Mouse (Mus musculus): ENCODE results near the gene Fam167b. TPM values are rescaled to one million over a fixed set of nuclear protein-coding genes. Genes with fewer than 3 reads are reported as not detected.
"Not testable (repeated sequence)": the region's sequence is repeated elsewhere in the genome, so short reads cannot be mapped to it uniquely, and the experiment has no call there.

Gene Fam167b
- polyA plus RNA-seq, 1 experiment from 2014 or later = 3.6 TPM

- Histone ChIP-seq H3K27ac (no peak overlapping the region), H3K36me3 (no peaks in the 10 kb centered on the region), H3K4me3 (no peak overlapping the region), H3K4me1 (peaks cover 9% of the 10 kb centered on the region), H3K27me3 (ENCODE audit: insufficient read depth, poor library complexity, severe bottlenecking) (peaks cover 15% of the 10 kb centered on the region; the same call in 1 of the 2 replicates), H3K9me3 (no peaks in the 10 kb centered on the region)
- 82% methylated on average over 2 of the region's 2 CpGs for WGBS
- DNase-seq (ENCODE audit: low spot score) = no peak
These were observed 29.0 kb downstream of the Fam167b start for GRCm38 (mm10) chr4:129549306-129549705.

GRCm38 (mm10) chr4:129547631-129548030, 30.7 kb downstream of the Fam167b start:
- not testable (repeated sequence) for H3K9me3 ChIP-seq

GRCm38 (mm10) chr4:129544106-129544505, 34.2 kb downstream of the Fam167b start:
- no peak overlapping the region for H3K27ac ChIP-seq
- DNase-seq (ENCODE audit: low spot score) = no peak
- peaks cover 19% of the 10 kb centered on the region for H3K36me3 ChIP-seq
- no peaks in the 10 kb centered on the region for H3K9me3 ChIP-seq
- H3K4me3 ChIP-seq = no peak overlapping the region
- WGBS = 83% methylated on average over 4 of the region's 4 CpGs
- no peaks in the 10 kb centered on the region for H3K27me3 ChIP-seq (ENCODE audit: insufficient read depth, poor library complexity, severe bottlenecking)
- H3K4me1 ChIP-seq = peaks cover 14% of the 10 kb centered on the region

More at GRCm38 (mm10) chr4:129547631-129548030, 30.7 kb downstream of the Fam167b start:
- not testable (repeated sequence) for H3K4me1 ChIP-seq; H3K36me3 ChIP-seq; H3K27me3 ChIP-seq (ENCODE audit: insufficient read depth, poor library complexity, severe bottlenecking); H3K27ac ChIP-seq; H3K4me3 ChIP-seq; DNase-seq (ENCODE audit: low spot score)
- WGBS = 85% methylated on average over 4 of the region's 4 CpGs

- H3K9me3 ChIP-seq = no peaks in the 10 kb centered on the region
- peak within 1 kb of the TSS; percentile 79 for H3K4me3 ChIP-seq
- no peaks in the 10 kb centered on the region for H3K27me3 ChIP-seq (ENCODE audit: insufficient read depth, poor library complexity, severe bottlenecking)
- peaks cover 32% of the 10 kb centered on the region for H3K36me3 ChIP-seq
- peaks cover 14% of the 10 kb centered on the region for H3K4me1 ChIP-seq
- peak within 1 kb of the TSS; percentile 94 for H3K27ac ChIP-seq
- 1% methylated on average over 46 of the region's 46 CpGs for WGBS
- DNase-seq (ENCODE audit: low spot score) = peak; percentile 99
These were observed 35.7 kb downstream of the Fam167b start, which contains the start of gene Hdac1 for GRCm38 (mm10) chr4:129542592-129543141. Gene Hdac1 (minus strand): TSS chr4:129542713.

- Histone ChIP-seq H3K27ac (peak overlapping the region; percentile 94), H3K9me3 (no peaks in the 10 kb centered on the region), H3K27me3 (ENCODE audit: insufficient read depth, poor library complexity, severe bottlenecking) (no peaks in the 10 kb centered on the region), H3K36me3 (peaks cover 39% of the 10 kb centered on the region), H3K4me1 (peaks cover 14% of the 10 kb centered on the region), H3K4me3 (peak overlapping the region; percentile 79)
- WGBS = under 1% methylated on average over 30 of the region's 30 CpGs
- peak; percentile 79 for DNase-seq (ENCODE audit: low spot score)
These were observed 36.3 kb downstream of the Fam167b start for GRCm38 (mm10) chr4:129541868-129542591.

- no peak for DNase-seq (ENCODE audit: low spot score)
- WGBS = 87% methylated on average over 6 of the region's 6 CpGs
- Histone ChIP-seq H3K4me1 (peaks cover 14% of the 10 kb centered on the region), H3K27me3 (ENCODE audit: insufficient read depth, poor library complexity, severe bottlenecking) (no peaks in the 10 kb centered on the region), H3K27ac (no peak overlapping the region), H3K36me3 (peaks cover 55% of the 10 kb centered on the region), H3K4me3 (peak overlapping the region; percentile 8; the same call in 1 of the 2 replicates), H3K9me3 (no peaks in the 10 kb centered on the region)
These were observed 38.3 kb downstream of the Fam167b start for GRCm38 (mm10) chr4:129540012-129540411.

GRCm38 (mm10) chr4:129528901-129529300, 49.4 kb downstream of the Fam167b start:
- H3K9me3 ChIP-seq; H3K27me3 ChIP-seq (ENCODE audit: insufficient read depth, poor library complexity, severe bottlenecking); H3K27ac ChIP-seq; H3K4me1 ChIP-seq; DNase-seq (ENCODE audit: low spot score); H3K4me3 ChIP-seq: not testable (repeated sequence)
- peaks cover 88% of the 10 kb centered on the region for H3K36me3 ChIP-seq
- WGBS = 87% methylated on average over 6 of the region's 6 CpGs

Small RNA genes within 50 kb of the gene (microRNA-seq; reads per million reads assigned to microRNA genes)
- not detected for gene Mir8119

Other genes starting within 250 kb of the Fam167b start
- 329 and 377 TPM in 2 replicates for gene Rbbp4, start 243.2 kb downstream of the Fam167b start, polyA plus RNA-seq (2016; fragmentation: Nextera tagmentation; extraction: Ambion mirVana)
- 50.0 and 58.8 TPM in 2 replicates for gene Zbtb8os, start 242.9 kb downstream of the Fam167b start, polyA plus RNA-seq (2016; fragmentation: Nextera tagmentation; extraction: Ambion mirVana)
- gene Zbtb8a, start 200.4 kb downstream of the Fam167b start, polyA plus RNA-seq (2016; fragmentation: Nextera tagmentation; extraction: Ambion mirVana) = 7.5 and 9.3 TPM in 2 replicates
- gene Zbtb8b, start 137.7 kb downstream of the Fam167b start, polyA plus RNA-seq (2016; fragmentation: Nextera tagmentation; extraction: Ambion mirVana) = 3.4 and 3.9 TPM in 2 replicates
- 22.4 and 22.9 TPM in 2 replicates for gene Bsdc1, start 117.0 kb downstream of the Fam167b start, polyA plus RNA-seq (2016; fragmentation: Nextera tagmentation; extraction: Ambion mirVana)
- gene Tssk3, start 87.5 kb downstream of the Fam167b start, polyA plus RNA-seq (2016; fragmentation: Nextera tagmentation; extraction: Ambion mirVana) = not detected in 2 replicates
- not detected in 2 replicates for gene Fam229a, start 87.4 kb downstream of the Fam167b start, polyA plus RNA-seq (2016; fragmentation: Nextera tagmentation; extraction: Ambion mirVana)
- gene Marcksl1, start 65.0 kb downstream of the Fam167b start, polyA plus RNA-seq (2016; fragmentation: Nextera tagmentation; extraction: Ambion mirVana) = 535 and 802 TPM in 2 replicates
- 201 and 237 TPM in 2 replicates for gene Hdac1, start 35.8 kb downstream of the Fam167b start, polyA plus RNA-seq (2016; fragmentation: Nextera tagmentation; extraction: Ambion mirVana)
- gene Lck, start 4.9 kb downstream of the Fam167b start, polyA plus RNA-seq (2016; fragmentation: Nextera tagmentation; extraction: Ambion mirVana) = 3.0 and 6.3 TPM in 2 replicates
- 212 and 236 TPM in 2 replicates for gene Eif3i, start 22.1 kb upstream of the Fam167b start, polyA plus RNA-seq (2016; fragmentation: Nextera tagmentation; extraction: Ambion mirVana)
- 184 and 200 TPM in 2 replicates for gene Tmem234, start 22.1 kb upstream of the Fam167b start, polyA plus RNA-seq (2016; fragmentation: Nextera tagmentation; extraction: Ambion mirVana)
- 1.1 and 1.7 TPM in 2 replicates for gene Dcdc2b, start 35.7 kb upstream of the Fam167b start, polyA plus RNA-seq (2016; fragmentation: Nextera tagmentation; extraction: Ambion mirVana)
- gene Iqcc, start 40.5 kb upstream of the Fam167b start, polyA plus RNA-seq (2016; fragmentation: Nextera tagmentation; extraction: Ambion mirVana) = 24.0 and 29.4 TPM in 2 replicates
- 37.1 and 43.0 TPM in 2 replicates for gene Ccdc28b, start 45.4 kb upstream of the Fam167b start, polyA plus RNA-seq (2016; fragmentation: Nextera tagmentation; extraction: Ambion mirVana)
- gene Txlna, start 62.5 kb upstream of the Fam167b start, polyA plus RNA-seq (2016; fragmentation: Nextera tagmentation; extraction: Ambion mirVana) = 71.7 and 72.4 TPM in 2 replicates
- 13.6 and 17.2 TPM in 2 replicates for gene Kpna6, start 94.2 kb upstream of the Fam167b start, polyA plus RNA-seq (2016; fragmentation: Nextera tagmentation; extraction: Ambion mirVana)
- gene Tmem39b, start 118.3 kb upstream of the Fam167b start, polyA plus RNA-seq (2016; fragmentation: Nextera tagmentation; extraction: Ambion mirVana) = 8.2 and 12.2 TPM in 2 replicates
- 93.7 and 115 TPM in 2 replicates for gene Khdrbs1, start 163.8 kb upstream of the Fam167b start, polyA plus RNA-seq (2016; fragmentation: Nextera tagmentation; extraction: Ambion mirVana)
- 348 and 351 TPM in 2 replicates for gene Ptp4a2, start 232.7 kb upstream of the Fam167b start, polyA plus RNA-seq (2016; fragmentation: Nextera tagmentation; extraction: Ambion mirVana)

All from heart, embryonic 10.5 days (tissue).